Mouse (Mus musculus) forebrain, embryonic 14.5 days (tissue): ENCODE measurements at regions not wholly inside any gene's neighbourhood (a gene's known extent, or its start where the extent isn't known, plus 50 kb on each side); places are given as distances from the start of the nearest gene placed in this dataset.

Experiments used
- ATAC-seq: fragments of 200-750 bp; cut with Nextera tagmentation; 2 replicates; pipeline ENCODE4 v1.8.0; 2017; ENCODE audit warnings: mild to moderate bottlenecking, moderate library complexity
- DNase-seq: peaks from one replicate; pipeline ENCODE4 v3.0.0-alpha.2; 2015; ENCODE audit warnings: low spot score
- H3K27ac ChIP-seq: fragments of 300-500 bp; sonication (generic); 2 replicates; pipeline ENCODE4 v1.5.1; 2014; ENCODE audit warnings: low read depth, mild to moderate bottlenecking, control low read depth, low read length, moderate library complexity
- H3K27me3 ChIP-seq: fragments of 300-500 bp; sonication (generic); replicated peaks from 2 replicates; pipeline ENCODE4 v1.6.1; 2014; ENCODE audit warnings: low read length, control low read depth, mixed read lengths; ENCODE audit not compliant: control insufficient read depth, insufficient read depth
- H3K36me3 ChIP-seq: fragments of 300-500 bp; sonication (generic); 2 replicates; pipeline ENCODE4 v1.6.1; 2014; ENCODE audit warnings: low read length, control low read depth; ENCODE audit not compliant: control insufficient read depth, insufficient read depth
- H3K4me1 ChIP-seq: fragments of 300-500 bp; sonication (generic); 2 replicates; pipeline ENCODE4 v1.6.1; 2014; ENCODE audit warnings: antibody characterized with exemption, low read length, control low read depth; ENCODE audit not compliant: control insufficient read depth, insufficient read depth
- H3K4me2 ChIP-seq: fragments of 300-500 bp; sonication (generic); 2 replicates; pipeline ENCODE4 v1.6.1; 2014; ENCODE audit warnings: mild to moderate bottlenecking, control low read depth, low read length
- H3K4me3 ChIP-seq: fragments of 300-500 bp; sonication (generic); 2 replicates; pipeline ENCODE4 v1.5.1; 2014; ENCODE audit warnings: low read depth, low read length, control low read depth
- H3K9ac ChIP-seq: fragments of 300-500 bp; sonication (generic); 2 replicates; pipeline ENCODE4 v1.6.1; 2014; ENCODE audit warnings: mild to moderate bottlenecking, low read length, control low read depth, moderate library complexity
- H3K9me3 ChIP-seq: fragments of 300-500 bp; sonication (generic); replicated peaks from 2 replicates; pipeline ENCODE4 v1.6.1; 2016; ENCODE audit warnings: low read length, control low read depth, mixed read lengths; ENCODE audit not compliant: control insufficient read depth
- WGBS: fragments of 180-500 bp; shearing (Covaris S2); extraction: QIAGEN DNeasy Blood & Tissue Kit; methylation state at CpG from one replicate; pipeline ENCODE4 v1.1.7; 2014; 5-methylcytosine and 5-hydroxymethylcytosine counted together

DNA sequence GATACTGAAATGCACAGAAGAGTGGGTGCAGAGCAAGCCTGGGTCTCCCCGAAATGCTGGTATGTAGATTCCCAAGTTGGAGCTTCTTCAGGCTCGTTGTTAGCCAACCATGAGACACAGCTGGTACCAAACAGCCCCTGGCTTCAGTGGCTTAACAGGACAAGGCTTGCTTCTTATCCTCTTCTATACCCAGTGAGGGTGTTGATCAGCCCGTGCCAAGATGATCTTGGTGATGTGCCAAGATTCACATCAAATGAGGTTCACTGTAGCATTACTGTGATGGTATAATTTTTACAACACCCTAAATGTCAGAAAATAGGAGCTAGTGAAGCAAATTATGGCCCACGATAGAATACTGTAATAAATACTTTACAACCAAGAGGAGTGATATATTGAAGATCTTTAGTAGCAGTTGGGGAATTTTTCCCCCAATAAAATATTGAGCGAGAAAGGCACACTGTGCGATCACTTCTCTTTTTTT, 152.5 kb downstream of the Syk start:
- DNase-seq = peak; percentile 73
- no peak overlapping the region for H3K4me2 ChIP-seq
- no peaks in the 10 kb centered on the region for H3K36me3 ChIP-seq
- peak; percentile 68; the same call in 1 of the 2 replicates for ATAC-seq
- WGBS = 58% methylated on average over 6 of the region's 6 CpGs
- no peak overlapping the region for H3K9ac ChIP-seq
- no peak overlapping the region for H3K4me3 ChIP-seq
- H3K4me1 ChIP-seq = peaks cover 10% of the 10 kb centered on the region
- H3K27ac ChIP-seq = no peak overlapping the region
- H3K9me3 ChIP-seq = no peaks in the 10 kb centered on the region
- H3K27me3 ChIP-seq = no peaks in the 10 kb centered on the region

GRCm38 (mm10) chr13:52735934-52736523, 153.1 kb downstream of the Syk start:
- H3K9ac ChIP-seq = no peak overlapping the region
- WGBS = 43% methylated on average over 19 of the region's 19 CpGs
- H3K27ac ChIP-seq = 0 out of 2 replicates have a peak overlapping the region, but pooled peaks have one; percentile 15
- no peak overlapping the region for H3K4me3 ChIP-seq
- H3K27me3 ChIP-seq = no peaks in the 10 kb centered on the region
- DNase-seq = peak; percentile 31
- no peak overlapping the region for H3K4me2 ChIP-seq
- no peaks in the 10 kb centered on the region for H3K36me3 ChIP-seq
- H3K9me3 ChIP-seq = no peaks in the 10 kb centered on the region
- peaks cover 8% of the 10 kb centered on the region; the same call in 1 of the 2 replicates for H3K4me1 ChIP-seq
- peak; percentile 48; the same call in 1 of the 2 replicates for ATAC-seq

- Histone ChIP-seq H3K4me1 (peaks cover 8% of the 10 kb centered on the region; the same call in 1 of the 2 replicates), H3K36me3 (no peaks in the 10 kb centered on the region), H3K4me3 (no peak overlapping the region), H3K27me3 (no peaks in the 10 kb centered on the region), H3K4me2 (no peak overlapping the region), H3K9me3 (no peaks in the 10 kb centered on the region), H3K9ac (no peak overlapping the region), H3K27ac (no peak overlapping the region)
- ATAC-seq (no peak), DNase-seq (no peak)
- 59% methylated on average over 9 of the region's 9 CpGs for WGBS
Measured at GRCm38 (mm10) chr13:52738095-52738660, 155.2 kb downstream of the Syk start.

DNA sequence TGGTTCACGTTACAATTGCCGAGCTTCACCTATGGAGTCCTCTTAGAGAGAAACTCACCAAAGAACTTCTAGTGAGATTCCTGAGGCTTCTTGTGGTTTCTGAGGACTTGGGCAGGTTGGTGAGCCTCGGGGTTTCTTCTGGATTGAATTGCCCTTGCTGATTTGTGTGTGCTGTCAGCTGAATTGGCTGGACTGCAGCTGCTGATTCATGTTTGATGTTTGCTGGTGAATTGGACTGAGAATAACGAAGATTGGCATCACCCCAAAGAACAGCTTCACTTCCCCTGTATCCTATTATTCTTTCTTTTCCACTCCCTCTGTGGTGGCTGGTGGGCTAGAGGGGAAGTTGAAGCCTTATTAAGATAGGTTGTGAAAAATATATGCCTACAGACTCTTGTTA, 158.4 kb downstream of the Syk start:
- Histone ChIP-seq H3K36me3 (no peaks in the 10 kb centered on the region), H3K4me2 (no peak overlapping the region), H3K4me3 (no peak overlapping the region), H3K9me3 (no peaks in the 10 kb centered on the region), H3K27me3 (no peaks in the 10 kb centered on the region), H3K27ac (no peak overlapping the region), H3K9ac (no peak overlapping the region), H3K4me1 (no peaks in the 10 kb centered on the region)
- DNase-seq = no peak
- no peak for ATAC-seq
- 59% methylated on average over 4 of the region's 4 CpGs for WGBS

DNA sequence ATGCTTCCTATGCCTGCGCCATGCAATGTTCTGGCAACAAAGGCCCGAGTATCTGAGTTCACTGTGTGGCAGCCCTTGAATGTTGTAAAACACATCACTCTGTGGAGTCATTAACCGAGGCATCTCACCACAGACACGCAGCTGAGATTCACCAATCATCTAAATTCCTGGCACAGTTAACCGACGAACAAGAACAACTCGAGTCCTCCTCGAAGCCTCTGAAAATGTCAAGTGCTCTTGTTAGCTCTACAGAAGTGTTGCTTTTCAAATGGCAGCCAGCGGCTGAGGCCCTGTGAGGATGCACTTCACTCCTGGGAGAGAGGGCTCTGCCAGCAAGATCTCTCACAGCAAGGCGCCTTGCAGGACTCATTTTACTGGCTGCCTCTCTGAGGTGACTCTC, 173.0 kb downstream of the Syk start:
- H3K4me1 ChIP-seq = no peaks in the 10 kb centered on the region
- no peak overlapping the region for H3K9ac ChIP-seq
- no peaks in the 10 kb centered on the region for H3K36me3 ChIP-seq
- WGBS = 48% methylated on average over 10 of the region's 10 CpGs
- no peak overlapping the region for H3K4me3 ChIP-seq
- no peak overlapping the region for H3K27ac ChIP-seq
- peak; percentile 64 for DNase-seq
- no peaks in the 10 kb centered on the region for H3K27me3 ChIP-seq
- no peaks in the 10 kb centered on the region for H3K9me3 ChIP-seq
- ATAC-seq = peak; percentile 63; the same call in 1 of the 2 replicates
- H3K4me2 ChIP-seq = no peak overlapping the region

DNA sequence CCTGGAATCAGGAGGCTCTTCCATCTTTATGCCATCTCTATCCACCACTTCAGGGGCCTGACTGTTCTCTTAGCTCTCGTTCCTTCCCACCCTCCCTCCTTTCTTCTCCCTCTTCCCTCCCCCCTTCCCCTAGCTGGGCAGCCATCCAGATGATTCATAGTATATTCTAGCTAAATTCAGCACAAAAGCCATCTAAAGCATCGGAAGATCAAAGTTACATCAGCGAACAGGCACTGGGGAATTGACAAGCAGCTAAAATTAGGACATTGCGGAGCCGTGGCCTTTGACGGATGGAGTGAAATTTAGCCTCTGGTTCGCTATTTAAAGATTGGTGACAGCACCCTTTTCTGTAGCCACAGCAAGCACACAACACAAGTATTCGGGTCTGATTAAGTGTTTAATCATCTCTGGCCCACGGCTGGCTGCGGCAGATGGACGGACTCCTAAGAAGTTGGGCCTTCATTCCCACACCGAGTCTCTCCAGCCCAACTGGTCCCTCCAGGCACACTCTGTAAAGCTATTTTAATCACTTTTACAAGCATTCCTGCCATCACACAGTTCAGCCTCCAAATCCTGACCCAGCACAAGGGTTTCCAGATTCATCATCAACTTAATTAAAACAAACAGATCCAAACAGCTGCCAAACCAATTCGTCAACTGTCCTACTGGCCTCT, 163.8 kb downstream of the Auh start:
- peak; percentile 78 for ATAC-seq
- WGBS = 16% methylated on average over 13 of the region's 13 CpGs
- no peak overlapping the region for H3K9ac ChIP-seq

GRCm38 (mm10) chr13:52766236-52766635, 163.2 kb downstream of the Auh start:
- ATAC-seq (peak; percentile 7; the same call in 1 of the 2 replicates), DNase-seq (no peak)
- Histone ChIP-seq H3K4me3 (no peak overlapping the region), H3K4me1 (peaks cover 17% of the 10 kb centered on the region), H3K27me3 (no peaks in the 10 kb centered on the region), H3K9me3 (no peaks in the 10 kb centered on the region), H3K9ac (no peak overlapping the region), H3K4me2 (no peak overlapping the region), H3K27ac (no peak overlapping the region), H3K36me3 (no peaks in the 10 kb centered on the region)
- 92% methylated on average over 2 of the region's 2 CpGs for WGBS

More for the DNA sequence above, 163.8 kb downstream of the Auh start:
- peaks cover 17% of the 10 kb centered on the region for H3K4me1 ChIP-seq
- H3K27ac ChIP-seq = peak overlapping the region; percentile 27; the same call in 1 of the 2 replicates
- no peaks in the 10 kb centered on the region for H3K9me3 ChIP-seq
- peak overlapping the region; percentile 24 for H3K4me2 ChIP-seq
- H3K4me3 ChIP-seq = no peak overlapping the region
- no peaks in the 10 kb centered on the region for H3K27me3 ChIP-seq
- DNase-seq = peak; percentile 81
- H3K36me3 ChIP-seq = no peaks in the 10 kb centered on the region

DNA sequence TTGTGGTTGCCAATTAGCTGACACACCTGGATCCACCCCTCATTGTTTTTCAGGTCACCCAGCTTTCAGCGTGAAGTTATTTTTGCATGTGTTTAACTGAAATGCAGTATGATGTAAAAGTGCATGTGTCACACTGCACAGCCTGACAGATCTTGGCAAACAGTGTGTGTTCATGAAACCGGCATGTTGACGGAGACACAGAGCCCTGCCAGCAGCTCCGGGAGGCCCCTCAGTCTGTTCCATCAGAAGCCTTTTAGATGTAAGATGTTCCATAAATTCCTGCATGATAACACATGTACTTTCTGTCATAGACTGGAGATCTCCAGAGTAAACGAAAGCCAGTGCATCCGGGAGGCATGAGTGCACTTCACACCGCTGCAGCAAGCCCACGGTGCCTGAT, 159.5 kb downstream of the Auh start:
- H3K9me3 ChIP-seq = no peaks in the 10 kb centered on the region
- H3K9ac ChIP-seq = no peak overlapping the region
- no peaks in the 10 kb centered on the region for H3K36me3 ChIP-seq
- WGBS = 83% methylated on average over 8 of the region's 8 CpGs
- ATAC-seq (no peak), DNase-seq (peak; percentile 48)
- H3K4me1 ChIP-seq = peaks cover 13% of the 10 kb centered on the region
- H3K27ac ChIP-seq = no peak overlapping the region
- no peaks in the 10 kb centered on the region for H3K27me3 ChIP-seq
- no peak overlapping the region for H3K4me2 ChIP-seq
- H3K4me3 ChIP-seq = no peak overlapping the region

DNA sequence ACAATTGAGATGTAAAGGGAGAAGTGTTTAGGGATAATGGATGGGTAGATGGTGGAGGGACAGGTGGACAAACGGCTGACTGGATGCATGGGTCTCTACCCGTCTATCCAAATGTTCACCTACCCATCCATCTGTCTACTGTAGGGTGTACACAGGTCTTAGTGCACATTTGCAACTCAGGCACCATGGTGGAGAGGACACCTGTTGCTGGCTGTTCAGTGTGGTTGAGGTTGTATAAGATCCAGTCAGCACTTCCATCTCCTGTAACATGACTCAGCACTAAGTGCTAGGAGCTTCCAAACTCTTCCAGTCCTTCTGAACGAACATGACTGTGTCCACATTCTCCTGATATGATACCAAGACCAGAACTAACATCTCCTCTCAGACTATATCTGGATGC, 158.0 kb downstream of the Auh start:
- ATAC-seq (no peak), DNase-seq (no peak)
- Histone ChIP-seq H3K9me3 (no peaks in the 10 kb centered on the region), H3K4me3 (no peak overlapping the region), H3K27me3 (no peaks in the 10 kb centered on the region), H3K36me3 (no peaks in the 10 kb centered on the region), H3K4me1 (no peaks in the 10 kb centered on the region), H3K9ac (no peak overlapping the region), H3K27ac (no peak overlapping the region), H3K4me2 (no peak overlapping the region)
- 93% methylated on average over 3 of the region's 3 CpGs for WGBS
